Mouse (Mus musculus): ENCODE measurements at regions not wholly inside any gene's neighbourhood (a gene's known extent, or its start where the extent isn't known, plus 50 kb on each side); places are given as distances from the start of the nearest gene placed in this dataset.

DNA sequence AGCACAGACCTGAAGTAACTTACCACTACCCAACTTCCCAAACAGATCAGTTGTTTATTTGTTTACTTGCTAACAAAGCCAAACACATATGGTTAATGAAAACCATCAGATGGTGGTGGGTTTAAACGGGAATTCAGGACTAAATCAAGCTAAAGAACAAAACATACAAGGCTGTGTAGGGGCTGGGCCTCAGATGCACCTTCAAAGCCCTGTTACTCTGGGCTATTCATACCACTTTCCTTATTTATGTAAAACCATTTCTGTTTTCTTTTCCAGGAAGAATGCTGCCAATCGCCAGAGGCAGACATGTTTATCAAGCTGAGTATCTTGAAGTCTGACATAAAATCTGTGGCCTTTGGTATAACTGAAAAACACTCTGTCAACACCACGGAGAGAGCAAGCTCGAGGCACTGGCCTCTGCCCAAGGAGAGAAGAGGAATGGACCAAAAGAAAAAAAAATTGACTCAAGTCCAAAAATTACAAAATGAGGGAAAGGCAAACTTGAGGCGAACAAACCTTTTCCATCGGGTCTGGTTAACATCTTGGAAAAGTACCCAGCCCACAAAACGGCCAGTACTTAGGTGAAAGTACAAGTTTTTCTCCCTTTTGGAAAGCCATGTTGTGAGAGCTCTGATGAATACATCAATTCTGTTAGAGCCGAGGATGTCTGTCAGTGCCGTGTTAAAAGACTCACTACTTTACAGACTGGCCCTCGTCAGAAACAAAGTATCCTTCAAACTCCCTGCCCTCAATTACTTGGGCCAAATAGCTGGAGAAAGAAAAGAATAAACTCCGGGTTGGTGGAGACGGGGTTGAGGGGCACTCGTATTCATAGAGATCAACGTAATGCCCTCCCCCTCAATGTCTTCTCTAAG, 270.0 kb upstream of the Nfe2l3 start:
- Histone ChIP-seq H3K4me1 (ENCODE audit: control insufficient read depth, insufficient read depth, low read length) (peaks cover 11% of the 10 kb centered on the region), H3K9ac (ENCODE audit: low read depth, low read length, severe bottlenecking) (no peak overlapping the region), H3K4me2 (replicated peaks; ENCODE audit: low read depth, low read length, severe bottlenecking) (no peak overlapping the region), H3K27me3 (ENCODE audit: control insufficient read depth, insufficient read depth, low read length) (no peaks in the 10 kb centered on the region), H3K27ac (replicated peaks; ENCODE audit: low read depth, low read length) (peak overlapping the region; percentile 73), H3K9me3 (ENCODE audit: control insufficient read depth, low read length) (no peaks in the 10 kb centered on the region), H3K4me3 (replicated peaks; ENCODE audit: low read length) (no peak overlapping the region), H3K36me3 (ENCODE audit: control insufficient read depth, insufficient read depth, low read length) (no peaks in the 10 kb centered on the region)
- DNase-seq (ENCODE audit: low spot score) (peak; percentile 77), ATAC-seq (ENCODE audit: low FRiP score, low read depth) (no peak)
- no peak for TF ChIP-seq POLR2A (IDR thresholded peaks at IDR 0.05; ENCODE audit: borderline replicate concordance, extremely low read depth, insufficient read depth, insufficient read length)
- WGBS, result 49% methylated on average over 14 of the region's 14 CpGs

GRCm38 (mm10) chr6:51163266-51163665, 269.2 kb upstream of the Nfe2l3 start:
- Histone ChIP-seq H3K9ac (ENCODE audit: low read depth, low read length, severe bottlenecking) (no peak overlapping the region), H3K9me3 (ENCODE audit: control insufficient read depth, low read length) (no peaks in the 10 kb centered on the region), H3K27ac (replicated peaks; ENCODE audit: low read depth, low read length) (peak overlapping the region; percentile 73), H3K4me3 (replicated peaks; ENCODE audit: low read length) (no peak overlapping the region), H3K27me3 (ENCODE audit: control insufficient read depth, insufficient read depth, low read length) (no peaks in the 10 kb centered on the region), H3K4me2 (replicated peaks; ENCODE audit: low read depth, low read length, severe bottlenecking) (no peak overlapping the region), H3K4me1 (ENCODE audit: control insufficient read depth, insufficient read depth, low read length) (peaks cover 12% of the 10 kb centered on the region), H3K36me3 (ENCODE audit: control insufficient read depth, insufficient read depth, low read length) (no peaks in the 10 kb centered on the region)
- no peak for ATAC-seq (ENCODE audit: low FRiP score, low read depth)
- no peak for DNase-seq (ENCODE audit: low spot score)
- WGBS, result 45% methylated on average over 5 of the region's 5 CpGs
- no peak for TF ChIP-seq POLR2A (IDR thresholded peaks at IDR 0.05; ENCODE audit: borderline replicate concordance, extremely low read depth, insufficient read depth, insufficient read length)

- WGBS, result 72% methylated on average over 4 of the region's 4 CpGs
- DNase-seq (ENCODE audit: low spot score) (no peak), ATAC-seq (ENCODE audit: low FRiP score, low read depth) (no peak)
Observed at GRCm38 (mm10) chr6:51163882-51164281, 268.6 kb upstream of the Nfe2l3 start.

DNA sequence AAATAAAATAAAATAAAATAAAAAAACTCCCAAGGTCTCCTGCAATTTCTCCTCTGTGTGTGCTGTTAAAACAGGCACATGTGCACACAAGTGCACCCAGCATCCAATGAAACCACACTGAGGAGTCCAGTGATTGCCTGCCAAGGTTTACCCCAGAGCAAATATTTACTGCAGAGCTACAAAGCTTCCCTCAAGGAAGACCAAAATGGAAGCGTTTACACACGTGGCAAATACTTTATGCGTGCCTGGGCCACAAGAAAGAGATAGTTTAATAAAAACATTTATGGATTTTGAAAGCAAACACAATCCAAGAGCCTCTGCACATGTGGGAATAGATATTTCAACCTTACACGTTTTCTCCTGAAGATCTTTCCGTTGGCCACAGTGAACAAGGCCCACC, 265.4 kb upstream of the Nfe2l3 start:
- Histone ChIP-seq H3K4me2 (replicated peaks; ENCODE audit: low read depth, low read length, severe bottlenecking) (no peak overlapping the region), H3K27me3 (ENCODE audit: control insufficient read depth, insufficient read depth, low read length) (no peaks in the 10 kb centered on the region), H3K9ac (ENCODE audit: low read depth, low read length, severe bottlenecking) (no peak overlapping the region), H3K4me1 (ENCODE audit: control insufficient read depth, insufficient read depth, low read length) (peaks cover 33% of the 10 kb centered on the region), H3K27ac (replicated peaks; ENCODE audit: low read depth, low read length) (peak overlapping the region; percentile 3; the same call in 1 of the 2 replicates), H3K9me3 (ENCODE audit: control insufficient read depth, low read length) (no peaks in the 10 kb centered on the region), H3K4me3 (replicated peaks; ENCODE audit: low read length) (no peak overlapping the region), H3K36me3 (ENCODE audit: control insufficient read depth, insufficient read depth, low read length) (no peaks in the 10 kb centered on the region)
- WGBS, result 25% methylated on average over 5 of the region's 5 CpGs
- DNase-seq (ENCODE audit: low spot score) (no peak), ATAC-seq (ENCODE audit: low FRiP score, low read depth) (no peak)
- no peak for TF ChIP-seq POLR2A (IDR thresholded peaks at IDR 0.05; ENCODE audit: borderline replicate concordance, extremely low read depth, insufficient read depth, insufficient read length)

More at GRCm38 (mm10) chr6:51163882-51164281, 268.6 kb upstream of the Nfe2l3 start:
- H3K4me2 ChIP-seq (replicated peaks; ENCODE audit: low read depth, low read length, severe bottlenecking), result no peak overlapping the region
- H3K27ac ChIP-seq (replicated peaks; ENCODE audit: low read depth, low read length), result no peak overlapping the region
- H3K27me3 ChIP-seq (ENCODE audit: control insufficient read depth, insufficient read depth, low read length), result no peaks in the 10 kb centered on the region
- no peaks in the 10 kb centered on the region for H3K36me3 ChIP-seq (ENCODE audit: control insufficient read depth, insufficient read depth, low read length)
- no peak for TF ChIP-seq POLR2A (IDR thresholded peaks at IDR 0.05; ENCODE audit: borderline replicate concordance, extremely low read depth, insufficient read depth, insufficient read length)
- no peak overlapping the region for H3K4me3 ChIP-seq (replicated peaks; ENCODE audit: low read length)
- H3K9ac ChIP-seq (ENCODE audit: low read depth, low read length, severe bottlenecking), result no peak overlapping the region
- H3K9me3 ChIP-seq (ENCODE audit: control insufficient read depth, low read length), result no peaks in the 10 kb centered on the region
- peaks cover 18% of the 10 kb centered on the region for H3K4me1 ChIP-seq (ENCODE audit: control insufficient read depth, insufficient read depth, low read length)

DNA sequence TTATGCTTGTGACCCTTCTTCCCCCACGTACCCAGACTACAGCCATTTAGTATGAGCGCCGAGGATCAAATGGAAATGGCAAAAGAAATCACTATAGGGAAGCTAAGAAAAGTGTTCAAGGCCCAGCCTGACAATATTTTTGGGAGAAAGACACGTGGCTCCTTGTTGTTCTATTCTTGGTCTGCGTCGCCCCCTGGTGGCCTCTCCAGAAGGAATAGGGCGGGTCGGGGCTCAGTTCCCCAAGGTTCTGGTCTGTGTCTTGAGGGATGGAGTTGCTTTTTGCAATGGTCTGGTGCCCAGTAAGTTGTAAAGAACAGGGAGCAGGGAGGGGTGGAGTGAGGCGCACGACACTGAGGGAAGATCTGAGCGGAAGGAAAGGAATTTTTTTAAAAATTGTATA, 264.4 kb upstream of the Nfe2l3 start:
- WGBS, result 1% methylated on average over 11 of the region's 11 CpGs
- Histone ChIP-seq H3K4me2 (replicated peaks; ENCODE audit: low read depth, low read length, severe bottlenecking) (peak overlapping the region; percentile 57; the same call in 1 of the 2 replicates), H3K27me3 (ENCODE audit: control insufficient read depth, insufficient read depth, low read length) (no peaks in the 10 kb centered on the region), H3K9me3 (ENCODE audit: control insufficient read depth, low read length) (no peaks in the 10 kb centered on the region), H3K27ac (replicated peaks; ENCODE audit: low read depth, low read length) (peak overlapping the region; percentile 87; the same call in 1 of the 2 replicates), H3K4me1 (ENCODE audit: control insufficient read depth, insufficient read depth, low read length) (peaks cover 35% of the 10 kb centered on the region), H3K36me3 (ENCODE audit: control insufficient read depth, insufficient read depth, low read length) (no peaks in the 10 kb centered on the region), H3K9ac (ENCODE audit: low read depth, low read length, severe bottlenecking) (no peak overlapping the region), H3K4me3 (replicated peaks; ENCODE audit: low read length) (no peak overlapping the region)
- TF ChIP-seq POLR2A (IDR thresholded peaks at IDR 0.05; ENCODE audit: borderline replicate concordance, extremely low read depth, insufficient read depth, insufficient read length), result no peak
- ATAC-seq (ENCODE audit: low FRiP score, low read depth) (no peak), DNase-seq (ENCODE audit: low spot score) (peak; percentile 88)

Data from limb, embryonic 14.5 days (tissue).